Mouse (Mus musculus): ENCODE results near the gene Gm11444.

GRCm38 (mm10) chr11:85888451-85888961 lies 38.4 kb upstream of the Gm11444 start:
- TF ChIP-seq CTCF (IDR thresholded peaks at IDR 0.05; ENCODE audit: low read depth), result no peak
- TF ChIP-seq EP300 (IDR thresholded peaks at IDR 0.05; ENCODE audit: low read depth), result no peak
